Mouse (Mus musculus): ENCODE measurements around the gene Acox2. TPM values are rescaled to one million over a fixed set of nuclear protein-coding genes. Genes with fewer than 3 reads are reported as not detected.

The Acox2 gene
- 0.47 and 0.78 TPM in 2 replicates for polyA plus RNA-seq (2014; fragmentation: Nextera tagmentation; extraction: Ambion mirVana)

- Histone ChIP-seq H3K36me3 (ENCODE audit: insufficient read depth) (no peaks in the 10 kb centered on the region), H3K4me3 (ENCODE audit: low read depth, low read length) (no peak within 1 kb of the TSS), H3K9ac (no peak within 1 kb of the TSS), H3K4me1 (ENCODE audit: insufficient read depth) (no peaks in the 10 kb centered on the region), H3K27ac (ENCODE audit: low read depth) (no peak within 1 kb of the TSS), H3K9me3 (ENCODE audit: low read depth, low read length) (no peaks in the 10 kb centered on the region), H3K4me2 (no peak within 1 kb of the TSS), H3K27me3 (ENCODE audit: insufficient read depth, low read length) (no peaks in the 10 kb centered on the region)
- 60% methylated on average over 3 of the region's 3 CpGs for WGBS
- TF ChIP-seq CTCF (IDR thresholded peaks at IDR 0.05; ENCODE audit: low read depth) = no peak
- no peak for ATAC-seq (ENCODE audit: insufficient read depth)
- no peak for DNase-seq
Observed at GRCm38 (mm10) chr14:8259166-8259565, at the start of gene Acox2. Acox2 (minus strand) TSS chr14:8259353.

GRCm38 (mm10) chr14:8308650-8309049, 49.5 kb upstream of the Acox2 start:
- Histone ChIP-seq H3K27me3 (ENCODE audit: insufficient read depth, low read length) (no peaks in the 10 kb centered on the region), H3K4me3 (ENCODE audit: low read depth, low read length) (no peak overlapping the region), H3K4me2 (no peak overlapping the region), H3K4me1 (ENCODE audit: insufficient read depth) (0 out of 2 replicates have a peak, but pooled peaks cover 3% of the 10 kb centered on the region), H3K9ac (no peak overlapping the region), H3K27ac (ENCODE audit: low read depth) (no peak overlapping the region), H3K9me3 (ENCODE audit: low read depth, low read length) (no peaks in the 10 kb centered on the region), H3K36me3 (ENCODE audit: insufficient read depth) (no peaks in the 10 kb centered on the region)
- ATAC-seq (ENCODE audit: insufficient read depth) = no peak
- WGBS = 47% methylated on average over 3 of the region's 3 CpGs
- TF ChIP-seq CTCF (IDR thresholded peaks at IDR 0.05; ENCODE audit: low read depth) = peak; percentile 31; the same call in 1 of the 2 replicates
- DNase-seq = no peak

GRCm38 (mm10) chr14:8306884-8307283, 47.7 kb upstream of the Acox2 start:
- H3K9ac ChIP-seq = no peak overlapping the region
- H3K27ac ChIP-seq (ENCODE audit: low read depth) = no peak overlapping the region
- H3K4me1 ChIP-seq (ENCODE audit: insufficient read depth) = peaks cover 7% of the 10 kb centered on the region; the same call in 1 of the 2 replicates
- no peak overlapping the region for H3K4me3 ChIP-seq (ENCODE audit: low read depth, low read length)
- TF ChIP-seq CTCF (IDR thresholded peaks at IDR 0.05; ENCODE audit: low read depth) = no peak
- no peaks in the 10 kb centered on the region for H3K27me3 ChIP-seq (ENCODE audit: insufficient read depth, low read length)
- ATAC-seq (ENCODE audit: insufficient read depth) (no peak), DNase-seq (no peak)
- H3K36me3 ChIP-seq (ENCODE audit: insufficient read depth) = no peaks in the 10 kb centered on the region
- H3K9me3 ChIP-seq (ENCODE audit: low read depth, low read length) = no peaks in the 10 kb centered on the region
- H3K4me2 ChIP-seq = no peak overlapping the region
- WGBS = 59% methylated on average over 6 of the region's 6 CpGs

GRCm38 (mm10) chr14:8305014-8305413, 45.9 kb upstream of the Acox2 start:
- H3K4me1 ChIP-seq (ENCODE audit: insufficient read depth) = peaks cover 6% of the 10 kb centered on the region; the same call in 1 of the 2 replicates
- H3K4me2 ChIP-seq = no peak overlapping the region
- no peak overlapping the region for H3K9ac ChIP-seq
- TF ChIP-seq CTCF (IDR thresholded peaks at IDR 0.05; ENCODE audit: low read depth) = no peak
- ATAC-seq (ENCODE audit: insufficient read depth) = no peak; the same call in 1 of the 2 replicates
- no peaks in the 10 kb centered on the region for H3K9me3 ChIP-seq (ENCODE audit: low read depth, low read length)
- H3K36me3 ChIP-seq (ENCODE audit: insufficient read depth) = no peaks in the 10 kb centered on the region
- WGBS = 56% methylated on average over 3 of the region's 3 CpGs
- no peak for DNase-seq
- H3K27ac ChIP-seq (ENCODE audit: low read depth) = no peak overlapping the region
- H3K4me3 ChIP-seq (ENCODE audit: low read depth, low read length) = no peak overlapping the region
- H3K27me3 ChIP-seq (ENCODE audit: insufficient read depth, low read length) = no peaks in the 10 kb centered on the region

- no peak overlapping the region for H3K9ac ChIP-seq
- no peak overlapping the region for H3K27ac ChIP-seq (ENCODE audit: low read depth)
- DNase-seq (no peak), ATAC-seq (ENCODE audit: insufficient read depth) (no peak)
- no peaks in the 10 kb centered on the region for H3K27me3 ChIP-seq (ENCODE audit: insufficient read depth, low read length)
- no peak overlapping the region for H3K4me2 ChIP-seq
- H3K4me3 ChIP-seq (ENCODE audit: low read depth, low read length) = no peak overlapping the region
- H3K36me3 ChIP-seq (ENCODE audit: insufficient read depth) = no peaks in the 10 kb centered on the region
- TF ChIP-seq CTCF (IDR thresholded peaks at IDR 0.05; ENCODE audit: low read depth) = no peak
- H3K9me3 ChIP-seq (ENCODE audit: low read depth, low read length) = no peaks in the 10 kb centered on the region
- H3K4me1 ChIP-seq (ENCODE audit: insufficient read depth) = peaks cover 4% of the 10 kb centered on the region; the same call in 1 of the 2 replicates
Observed at GRCm38 (mm10) chr14:8304082-8304481, 44.9 kb upstream of the Acox2 start.

- WGBS = 12% methylated on average over 10 of the region's 10 CpGs
- no peaks in the 10 kb centered on the region for H3K9me3 ChIP-seq (ENCODE audit: low read depth, low read length)
- H3K4me2 ChIP-seq = 0 out of 2 replicates have a peak overlapping the region, but pooled peaks have one; percentile 12
- H3K4me1 ChIP-seq (ENCODE audit: insufficient read depth) = peaks cover 4% of the 10 kb centered on the region; the same call in 1 of the 2 replicates
- H3K36me3 ChIP-seq (ENCODE audit: insufficient read depth) = no peaks in the 10 kb centered on the region
- no peak overlapping the region for H3K9ac ChIP-seq
- ATAC-seq (ENCODE audit: insufficient read depth) = 0 out of 2 replicates have a peak, but pooled peaks have one; percentile 11
- TF ChIP-seq CTCF (IDR thresholded peaks at IDR 0.05; ENCODE audit: low read depth) = no peak
- H3K27ac ChIP-seq (ENCODE audit: low read depth) = no peak overlapping the region
- H3K4me3 ChIP-seq (ENCODE audit: low read depth, low read length) = no peak overlapping the region
- DNase-seq = peak; percentile 26
- no peaks in the 10 kb centered on the region for H3K27me3 ChIP-seq (ENCODE audit: insufficient read depth, low read length)
Observed at GRCm38 (mm10) chr14:8302687-8303086, 43.5 kb upstream of the Acox2 start.

- WGBS = 33% methylated on average over 8 of the region's 8 CpGs
- peak; percentile 81 for DNase-seq
Observed at GRCm38 (mm10) chr14:8300281-8300680, 41.1 kb upstream of the Acox2 start.

More at GRCm38 (mm10) chr14:8300281-8300680, 41.1 kb upstream of the Acox2 start:
- H3K4me1 ChIP-seq (ENCODE audit: insufficient read depth) = peaks cover 4% of the 10 kb centered on the region; the same call in 1 of the 2 replicates
- ATAC-seq (ENCODE audit: insufficient read depth) = no peak
- H3K4me2 ChIP-seq = no peak overlapping the region
- no peak overlapping the region for H3K27ac ChIP-seq (ENCODE audit: low read depth)
- no peak overlapping the region for H3K4me3 ChIP-seq (ENCODE audit: low read depth, low read length)
- H3K9me3 ChIP-seq (ENCODE audit: low read depth, low read length) = no peaks in the 10 kb centered on the region
- H3K9ac ChIP-seq = no peak overlapping the region
- no peaks in the 10 kb centered on the region for H3K27me3 ChIP-seq (ENCODE audit: insufficient read depth, low read length)
- H3K36me3 ChIP-seq (ENCODE audit: insufficient read depth) = no peaks in the 10 kb centered on the region
- TF ChIP-seq CTCF (IDR thresholded peaks at IDR 0.05; ENCODE audit: low read depth) = peak; percentile 72
